Mouse (Mus musculus): ENCODE results near the gene Mblac1. TPM values are rescaled to one million over a fixed set of nuclear protein-coding genes. Genes with fewer than 3 reads are reported as not detected.
"Not testable (repeated sequence)": the region's sequence is repeated elsewhere in the genome, so short reads cannot be mapped to it uniquely, and the experiment has no call there.

Mblac1 gene
- polyA plus RNA-seq, 1 experiment from 2014 or later: 6.7 TPM

DNA sequence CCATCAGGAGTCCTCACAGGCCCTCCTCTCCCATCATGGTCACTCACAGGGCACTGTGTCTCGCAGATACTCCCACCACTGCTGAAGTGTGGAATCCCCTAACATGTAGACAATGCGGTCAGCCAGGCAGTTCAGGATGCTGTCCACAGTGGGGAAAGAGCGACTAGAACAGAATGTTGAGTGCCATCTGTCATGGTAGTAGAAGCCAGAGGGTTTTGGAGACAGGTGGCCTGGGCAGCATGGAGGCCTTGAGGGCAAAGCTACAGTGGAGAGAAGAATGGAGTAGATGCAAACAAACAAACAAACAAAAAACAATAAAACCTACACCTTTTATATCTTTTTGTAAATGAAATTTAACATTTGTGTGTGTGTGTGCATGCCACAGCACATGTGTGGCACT, 8.0 kb downstream of the Mblac1 start:
- Histone ChIP-seq H3K4me3 (replicated peaks; ENCODE audit: low read length) (no peak overlapping the region), H3K27ac (ENCODE audit: low read length) (no peak overlapping the region), H3K9ac (ENCODE audit: low read length) (no peak overlapping the region), H3K36me3 (ENCODE audit: control insufficient read depth, insufficient read depth, low read length) (no peaks in the 10 kb centered on the region), H3K9me3 (replicated peaks; ENCODE audit: control insufficient read depth, low read length) (no peaks in the 10 kb centered on the region; the same call in 1 of the 2 replicates), H3K27me3 (ENCODE audit: control insufficient read depth, insufficient read depth, low read length) (no peaks in the 10 kb centered on the region), H3K4me1 (ENCODE audit: control insufficient read depth, insufficient read depth, low read length) (no peaks in the 10 kb centered on the region), H3K4me2 (ENCODE audit: low read depth, low read length) (no peak overlapping the region)
- 90% methylated on average over 3 of the region's 3 CpGs for WGBS
- ATAC-seq (ENCODE audit: insufficient read depth, low FRiP score): no peak

DNA sequence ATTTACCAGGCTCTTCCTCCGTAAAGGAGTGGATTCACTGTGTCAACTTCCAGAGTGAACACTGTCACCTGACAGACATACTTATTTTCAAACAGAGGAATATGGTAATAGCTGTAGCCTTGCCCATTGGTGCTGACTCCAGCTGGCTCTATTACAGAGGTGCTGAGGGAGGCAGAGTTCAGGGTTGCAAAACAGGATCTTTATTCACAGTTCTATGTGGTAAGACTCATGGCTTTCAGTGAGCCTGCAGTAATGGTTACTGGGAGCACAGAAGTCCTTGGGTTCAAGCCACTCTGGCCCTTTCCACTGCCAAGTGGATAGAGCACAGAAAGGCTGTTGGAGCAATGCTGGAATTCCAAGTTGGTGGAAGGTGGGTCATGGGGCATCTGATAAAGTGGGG, 13.1 kb downstream of the Mblac1 start:
- Histone ChIP-seq H3K9me3 (replicated peaks; ENCODE audit: control insufficient read depth, low read length) (no peaks in the 10 kb centered on the region; the same call in 1 of the 2 replicates), H3K4me1 (ENCODE audit: control insufficient read depth, insufficient read depth, low read length) (no peaks in the 10 kb centered on the region), H3K4me2 (ENCODE audit: low read depth, low read length) (no peak overlapping the region), H3K36me3 (ENCODE audit: control insufficient read depth, insufficient read depth, low read length) (no peaks in the 10 kb centered on the region), H3K4me3 (replicated peaks; ENCODE audit: low read length) (no peak overlapping the region), H3K9ac (ENCODE audit: low read length) (no peak overlapping the region), H3K27ac (ENCODE audit: low read length) (no peak overlapping the region), H3K27me3 (ENCODE audit: control insufficient read depth, insufficient read depth, low read length) (no peaks in the 10 kb centered on the region)
- no peak for ATAC-seq (ENCODE audit: insufficient read depth, low FRiP score)
- WGBS: 67% methylated on average over 1 of the region's 1 CpGs

DNA sequence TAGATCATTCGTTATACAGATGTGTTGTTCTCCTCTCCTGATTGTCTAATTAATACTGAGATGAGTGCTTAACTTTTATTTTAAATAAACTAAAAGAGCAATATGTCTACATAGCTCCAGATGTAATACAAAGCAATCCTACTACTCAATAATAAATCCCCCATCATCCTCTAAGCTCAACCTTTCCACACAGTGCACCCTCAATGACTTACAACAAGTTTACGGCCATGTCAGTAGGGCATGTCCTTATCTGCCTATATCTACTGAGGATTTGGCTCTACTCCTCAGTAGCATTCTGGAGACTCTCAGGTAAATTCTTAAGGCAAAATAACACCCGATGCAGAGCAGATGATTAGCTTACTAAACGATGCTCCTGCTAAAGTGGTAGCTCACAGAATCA, 13.8 kb downstream of the Mblac1 start:
- Histone ChIP-seq H3K27ac (ENCODE audit: low read length) (no peak overlapping the region), H3K27me3 (ENCODE audit: control insufficient read depth, insufficient read depth, low read length) (no peaks in the 10 kb centered on the region), H3K4me2 (ENCODE audit: low read depth, low read length) (no peak overlapping the region), H3K4me3 (replicated peaks; ENCODE audit: low read length) (no peak overlapping the region), H3K4me1 (ENCODE audit: control insufficient read depth, insufficient read depth, low read length) (no peaks in the 10 kb centered on the region), H3K36me3 (ENCODE audit: control insufficient read depth, insufficient read depth, low read length) (no peaks in the 10 kb centered on the region), H3K9ac (ENCODE audit: low read length) (no peak overlapping the region), H3K9me3 (replicated peaks; ENCODE audit: control insufficient read depth, low read length) (no peaks in the 10 kb centered on the region; the same call in 1 of the 2 replicates)
- ATAC-seq (ENCODE audit: insufficient read depth, low FRiP score): no peak
- WGBS: 81% methylated on average over 4 of the region's 4 CpGs

DNA sequence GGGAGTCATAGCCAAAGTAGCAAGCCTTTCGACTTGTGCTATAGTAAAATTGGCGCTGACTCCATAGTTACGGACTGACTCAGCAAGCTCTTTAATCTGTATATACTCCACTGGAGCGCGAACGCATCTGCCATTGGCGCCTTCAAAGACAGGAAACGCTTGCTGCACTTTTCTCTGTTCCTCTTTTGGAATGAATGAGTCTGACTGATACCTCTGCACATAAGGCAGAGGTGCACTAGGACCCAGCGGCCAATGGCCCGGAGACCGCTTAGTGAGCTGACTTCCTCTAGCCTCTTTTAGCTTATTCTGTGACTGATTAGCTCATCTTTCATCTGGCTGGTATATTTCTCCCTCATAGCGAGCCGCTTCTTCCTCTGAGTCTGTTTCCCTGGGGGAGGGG, 22.5 kb downstream of the Mblac1 start:
- not testable (repeated sequence) for H3K4me2 ChIP-seq (ENCODE audit: low read depth, low read length); H3K9ac ChIP-seq (ENCODE audit: low read length); H3K4me1 ChIP-seq (ENCODE audit: control insufficient read depth, insufficient read depth, low read length); H3K27ac ChIP-seq (ENCODE audit: low read length); H3K36me3 ChIP-seq (ENCODE audit: control insufficient read depth, insufficient read depth, low read length); H3K9me3 ChIP-seq (replicated peaks; ENCODE audit: control insufficient read depth, low read length); ATAC-seq (ENCODE audit: insufficient read depth, low FRiP score); H3K4me3 ChIP-seq (replicated peaks; ENCODE audit: low read length); H3K27me3 ChIP-seq (ENCODE audit: control insufficient read depth, insufficient read depth, low read length)
- WGBS: 95% methylated on average over 13 of the region's 13 CpGs

DNA sequence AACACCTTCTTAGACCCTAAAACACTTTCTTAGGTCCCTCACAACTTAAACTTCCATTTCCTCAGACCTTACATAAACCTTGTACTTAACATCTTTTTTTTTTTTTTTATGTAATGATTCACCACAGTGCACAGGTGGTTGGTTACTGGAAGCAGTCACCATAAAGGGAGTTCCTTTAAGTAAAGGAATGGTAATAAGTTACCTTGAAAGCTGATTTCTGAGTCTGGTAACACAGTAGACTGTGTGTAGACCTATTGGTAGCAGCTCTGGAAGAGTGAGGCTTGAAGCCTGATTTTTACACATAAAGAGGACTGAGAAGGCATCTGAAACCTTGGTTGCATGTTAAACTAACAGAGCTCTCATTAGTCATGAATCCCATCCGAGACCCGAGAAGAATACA, 25.8 kb downstream of the Mblac1 start:
- Histone ChIP-seq H3K9ac (ENCODE audit: low read length) (no peak overlapping the region), H3K9me3 (replicated peaks; ENCODE audit: control insufficient read depth, low read length) (peaks cover 3% of the 10 kb centered on the region; the same call in 1 of the 2 replicates), H3K27ac (ENCODE audit: low read length) (no peak overlapping the region), H3K36me3 (ENCODE audit: control insufficient read depth, insufficient read depth, low read length) (no peaks in the 10 kb centered on the region), H3K27me3 (ENCODE audit: control insufficient read depth, insufficient read depth, low read length) (no peaks in the 10 kb centered on the region), H3K4me3 (replicated peaks; ENCODE audit: low read length) (no peak overlapping the region), H3K4me1 (ENCODE audit: control insufficient read depth, insufficient read depth, low read length) (no peaks in the 10 kb centered on the region), H3K4me2 (ENCODE audit: low read depth, low read length) (no peak overlapping the region)
- no peak for ATAC-seq (ENCODE audit: insufficient read depth, low FRiP score)
- WGBS: 46% methylated on average over 2 of the region's 2 CpGs

DNA sequence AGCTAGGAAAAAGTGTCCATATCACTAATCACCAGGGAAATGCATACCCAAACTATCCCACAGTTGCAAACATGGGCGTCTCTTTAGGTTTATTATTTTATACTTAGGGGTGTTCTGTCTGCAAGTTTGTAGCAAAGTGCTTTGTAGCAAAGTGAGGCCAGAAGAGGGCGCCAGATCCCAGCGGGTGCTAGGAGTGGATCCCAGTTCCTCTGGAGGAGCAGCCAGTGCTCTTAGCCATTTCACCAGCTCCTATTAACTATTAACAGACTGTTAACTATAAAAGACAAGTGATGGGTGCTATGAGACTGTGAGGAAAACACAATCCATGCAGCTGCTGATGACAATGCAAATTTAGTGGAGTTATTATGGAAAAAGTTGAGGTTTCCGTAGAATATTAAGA, 28.0 kb downstream of the Mblac1 start:
- H3K4me3 ChIP-seq (replicated peaks; ENCODE audit: low read length): no peak overlapping the region
- H3K9me3 ChIP-seq (replicated peaks; ENCODE audit: control insufficient read depth, low read length): no peaks in the 10 kb centered on the region
- H3K9ac ChIP-seq (ENCODE audit: low read length): no peak overlapping the region
- H3K36me3 ChIP-seq (ENCODE audit: control insufficient read depth, insufficient read depth, low read length): no peaks in the 10 kb centered on the region
- WGBS: 22% methylated on average over 4 of the region's 4 CpGs
- H3K4me2 ChIP-seq (ENCODE audit: low read depth, low read length): no peak overlapping the region
- no peaks in the 10 kb centered on the region for H3K4me1 ChIP-seq (ENCODE audit: control insufficient read depth, insufficient read depth, low read length)
- no peaks in the 10 kb centered on the region for H3K27me3 ChIP-seq (ENCODE audit: control insufficient read depth, insufficient read depth, low read length)
- no peak overlapping the region for H3K27ac ChIP-seq (ENCODE audit: low read length)
- ATAC-seq (ENCODE audit: insufficient read depth, low FRiP score): no peak

DNA sequence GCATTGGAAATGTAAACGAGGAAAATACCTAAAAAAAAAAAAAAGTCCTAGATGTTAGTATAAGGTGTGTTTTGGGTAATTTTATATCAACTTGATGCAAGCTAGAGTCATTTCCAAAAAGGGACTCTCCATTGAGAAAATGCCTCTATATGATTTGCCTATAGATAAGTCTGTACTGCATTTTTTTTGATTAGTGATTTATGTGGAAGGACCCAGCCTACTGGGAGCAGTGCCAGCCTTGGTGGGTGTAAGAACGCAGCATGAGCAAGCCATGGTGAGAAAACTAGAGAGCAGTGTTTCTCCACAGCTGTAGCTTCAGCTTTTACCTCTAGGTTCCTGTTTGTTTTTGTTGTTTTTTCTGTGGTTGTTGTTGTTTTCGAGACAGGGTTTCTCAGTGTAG, 29.2 kb downstream of the Mblac1 start:
- no peak overlapping the region for H3K4me2 ChIP-seq (ENCODE audit: low read depth, low read length)
- no peak overlapping the region for H3K9ac ChIP-seq (ENCODE audit: low read length)
- no peaks in the 10 kb centered on the region for H3K27me3 ChIP-seq (ENCODE audit: control insufficient read depth, insufficient read depth, low read length)
- H3K4me3 ChIP-seq (replicated peaks; ENCODE audit: low read length): no peak overlapping the region
- H3K27ac ChIP-seq (ENCODE audit: low read length): no peak overlapping the region
- no peaks in the 10 kb centered on the region for H3K36me3 ChIP-seq (ENCODE audit: control insufficient read depth, insufficient read depth, low read length)
- no peaks in the 10 kb centered on the region for H3K9me3 ChIP-seq (replicated peaks; ENCODE audit: control insufficient read depth, low read length)
- no peaks in the 10 kb centered on the region for H3K4me1 ChIP-seq (ENCODE audit: control insufficient read depth, insufficient read depth, low read length)
- 49% methylated on average over 3 of the region's 3 CpGs for WGBS
- ATAC-seq (ENCODE audit: insufficient read depth, low FRiP score): no peak

DNA sequence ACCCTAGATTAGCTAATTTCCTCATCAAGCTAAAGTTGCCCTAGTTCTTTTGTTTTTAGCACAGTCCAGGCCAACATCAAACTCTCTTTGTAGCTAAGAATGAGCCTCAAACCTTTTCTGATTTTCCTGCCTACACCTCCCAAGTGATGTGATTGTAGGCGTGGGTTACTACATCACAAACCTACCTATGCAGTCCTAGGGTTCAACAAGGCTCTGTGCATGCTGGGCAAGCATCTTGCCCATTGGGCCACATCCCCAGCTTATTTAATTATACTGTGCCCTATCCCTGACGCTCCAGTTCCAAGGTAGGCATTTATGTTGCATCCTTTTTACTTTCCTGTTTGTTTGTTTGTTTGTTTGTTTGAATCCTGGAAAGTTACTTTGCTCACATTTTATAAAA, 31.6 kb downstream of the Mblac1 start, which contains the start of gene Nxpe5:
TSS of gene Nxpe5 (plus strand) at position 199 of the 400 bp plus-strand sequence.
- Histone ChIP-seq H3K4me2 (ENCODE audit: low read depth, low read length) (no peak within 1 kb of the TSS), H3K4me1 (ENCODE audit: control insufficient read depth, insufficient read depth, low read length) (no peaks in the 10 kb centered on the region), H3K27me3 (ENCODE audit: control insufficient read depth, insufficient read depth, low read length) (no peaks in the 10 kb centered on the region), H3K9ac (ENCODE audit: low read length) (no peak within 1 kb of the TSS), H3K36me3 (ENCODE audit: control insufficient read depth, insufficient read depth, low read length) (no peaks in the 10 kb centered on the region), H3K9me3 (replicated peaks; ENCODE audit: control insufficient read depth, low read length) (no peaks in the 10 kb centered on the region), H3K4me3 (replicated peaks; ENCODE audit: low read length) (no peak within 1 kb of the TSS), H3K27ac (ENCODE audit: low read length) (no peak within 1 kb of the TSS)
- ATAC-seq (ENCODE audit: insufficient read depth, low FRiP score): no peak
- WGBS: 48% methylated on average over 2 of the region's 2 CpGs

DNA sequence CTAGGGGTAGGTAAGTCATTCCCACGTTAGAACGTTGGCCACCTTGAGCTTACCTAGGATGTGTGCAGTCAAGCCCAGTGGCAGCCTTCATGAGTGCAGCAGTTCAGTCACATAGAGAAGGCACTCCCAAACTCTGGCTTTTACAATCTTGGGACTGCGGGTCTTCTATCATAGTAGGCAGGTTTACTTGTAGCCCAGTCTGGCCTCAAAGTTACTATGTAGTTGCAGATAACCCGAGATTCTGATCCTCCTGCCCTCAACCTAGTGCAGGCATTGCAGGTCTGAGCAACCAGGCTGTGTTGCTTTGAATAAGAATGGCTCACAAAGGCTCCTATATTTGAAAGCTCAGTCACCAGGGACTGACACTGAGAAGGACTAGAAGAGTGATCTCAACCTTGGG, 32.4 kb downstream of the Mblac1 start:
- Histone ChIP-seq H3K4me1 (ENCODE audit: control insufficient read depth, insufficient read depth, low read length) (no peaks in the 10 kb centered on the region), H3K9ac (ENCODE audit: low read length) (no peak overlapping the region), H3K27me3 (ENCODE audit: control insufficient read depth, insufficient read depth, low read length) (no peaks in the 10 kb centered on the region), H3K36me3 (ENCODE audit: control insufficient read depth, insufficient read depth, low read length) (no peaks in the 10 kb centered on the region), H3K4me3 (replicated peaks; ENCODE audit: low read length) (no peak overlapping the region), H3K4me2 (ENCODE audit: low read depth, low read length) (no peak overlapping the region), H3K9me3 (replicated peaks; ENCODE audit: control insufficient read depth, low read length) (no peaks in the 10 kb centered on the region), H3K27ac (ENCODE audit: low read length) (no peak overlapping the region)
- 69% methylated on average over 4 of the region's 4 CpGs for WGBS
- ATAC-seq (ENCODE audit: insufficient read depth, low FRiP score): no peak

DNA sequence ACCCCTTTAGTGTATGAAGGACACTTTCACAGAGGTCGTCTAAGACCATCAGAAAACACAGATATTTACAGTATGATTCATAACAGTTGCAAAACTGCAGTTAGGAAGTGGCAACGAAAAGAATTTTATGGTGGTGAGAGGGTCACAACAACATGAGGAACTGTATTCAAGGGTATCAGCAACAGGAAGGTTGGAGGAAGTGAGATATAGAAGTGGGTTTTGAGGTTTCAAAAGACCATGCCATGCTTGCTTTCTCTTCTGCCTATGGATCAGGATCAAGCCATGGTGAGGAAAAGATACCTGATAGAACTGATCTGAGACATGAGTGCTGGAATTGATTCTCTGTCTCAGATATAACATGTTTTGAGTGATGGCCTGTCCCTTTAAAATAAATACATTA, 33.3 kb downstream of the Mblac1 start:
- Histone ChIP-seq H3K27ac (ENCODE audit: low read length) (no peak overlapping the region), H3K9me3 (replicated peaks; ENCODE audit: control insufficient read depth, low read length) (no peaks in the 10 kb centered on the region)
- 71% methylated on average over 2 of the region's 2 CpGs for WGBS

More for the DNA sequence above, 33.3 kb downstream of the Mblac1 start:
- no peak overlapping the region for H3K4me2 ChIP-seq (ENCODE audit: low read depth, low read length)
- no peaks in the 10 kb centered on the region for H3K36me3 ChIP-seq (ENCODE audit: control insufficient read depth, insufficient read depth, low read length)
- H3K4me3 ChIP-seq (replicated peaks; ENCODE audit: low read length): no peak overlapping the region
- H3K4me1 ChIP-seq (ENCODE audit: control insufficient read depth, insufficient read depth, low read length): no peaks in the 10 kb centered on the region
- no peak for ATAC-seq (ENCODE audit: insufficient read depth, low FRiP score)
- H3K27me3 ChIP-seq (ENCODE audit: control insufficient read depth, insufficient read depth, low read length): no peaks in the 10 kb centered on the region
- H3K9ac ChIP-seq (ENCODE audit: low read length): no peak overlapping the region

Measured in stomach, embryonic 16.5 days (tissue).